Mouse (Mus musculus): Measurements from ENCODE around the gene Cd164.

The Cd164 gene

GRCm38 (mm10) chr10:41490518-41490873, 28.7 kb upstream of the Cd164 start:
- in situ Hi-C loops (cut with MboI, MseI), result loop anchor here (25.0 kb wide), 1 partner anchor 772 kb away; no protein-coding TSS in a partner anchor

GRCm38 (mm10) chr10:41491111-41491510, 28.1 kb upstream of the Cd164 start:
- in situ Hi-C loops (cut with MboI, MseI), result loop anchor here (25.0 kb wide), 1 partner anchor 771 kb away; no protein-coding TSS in a partner anchor

GRCm38 (mm10) chr10:41500941-41501340, 18.3 kb upstream of the Cd164 start:
- in situ Hi-C loops (cut with MboI, MseI), result no loop called here

GRCm38 (mm10) chr10:41504996-41505395, 14.2 kb upstream of the Cd164 start:
- in situ Hi-C loops (cut with MboI, MseI), result loop anchor here (5.0 kb wide), 1 partner anchor 73 kb away; no protein-coding TSS in a partner anchor

- in situ Hi-C loops (cut with MboI, MseI), result loop anchor here (5.0 kb wide), 1 partner anchor 73 kb away; no protein-coding TSS in a partner anchor
These were observed 13.8 kb upstream of the Cd164 start for GRCm38 (mm10) chr10:41505446-41505845.

- in situ Hi-C loops (cut with MboI, MseI), result loop anchor here (5.0 kb wide), 1 partner anchor 77 kb away; no protein-coding TSS in a partner anchor
These were observed 10.1 kb upstream of the Cd164 start for GRCm38 (mm10) chr10:41509160-41509559.

GRCm38 (mm10) chr10:41514301-41514700, 4.9 kb upstream of the Cd164 start:
- in situ Hi-C loops (cut with MboI, MseI), result loop anchor here (10.0 kb wide), 2 partner anchors 160 to 280 kb away; no protein-coding TSS in a partner anchor

- in situ Hi-C loops (cut with MboI, MseI), result loop anchor here (5.0 to 10.0 kb wide), 3 partner anchors 160 to 280 kb away; no protein-coding TSS in a partner anchor
These were observed 4.3 kb upstream of the Cd164 start for GRCm38 (mm10) chr10:41514921-41515320.

GRCm38 (mm10) chr10:41518508-41518980, 670 bp upstream of the Cd164 start:
- in situ Hi-C loops (cut with MboI, MseI), result loop anchor here (5.0 to 10.0 kb wide), 3 partner anchors 156 to 276 kb away; no protein-coding TSS in a partner anchor

- in situ Hi-C loops (cut with MboI, MseI), result loop anchor here (5.0 to 10.0 kb wide), 3 partner anchors 155 to 275 kb away; no protein-coding TSS in a partner anchor
These were observed 611 bp downstream of the Cd164 start for GRCm38 (mm10) chr10:41519640-41520409.

- in situ Hi-C loops (cut with MboI, MseI), result no loop called here
These were observed 1.1 kb downstream of the Cd164 start for GRCm38 (mm10) chr10:41520410-41520673.

GRCm38 (mm10) chr10:41523386-41523785, 4.2 kb downstream of the Cd164 start:
- in situ Hi-C loops (cut with MboI, MseI), result no loop called here

- in situ Hi-C loops (cut with MboI, MseI), result no loop called here
These were observed 6.5 kb downstream of the Cd164 start for GRCm38 (mm10) chr10:41525696-41526095.

GRCm38 (mm10) chr10:41529972-41530371, 10.8 kb downstream of the Cd164 start:
- in situ Hi-C loops (cut with MboI, MseI), result no loop called here

- in situ Hi-C loops (cut with MboI, MseI), result no loop called here
These were observed 16.8 kb downstream of the Cd164 start for GRCm38 (mm10) chr10:41535991-41536390.

- in situ Hi-C loops (cut with MboI, MseI), result no loop called here
These were observed 17.5 kb downstream of the Cd164 start for GRCm38 (mm10) chr10:41536714-41537113.

GRCm38 (mm10) chr10:41537226-41537982, 18.2 kb downstream of the Cd164 start:
- in situ Hi-C loops (cut with MboI, MseI), result no loop called here

- in situ Hi-C loops (cut with MboI, MseI), result no loop called here
These were observed 18.7 kb downstream of the Cd164 start for GRCm38 (mm10) chr10:41537983-41538330.

- in situ Hi-C loops (cut with MboI, MseI), result no loop called here
These were observed 19.8 kb downstream of the Cd164 start for GRCm38 (mm10) chr10:41538986-41539385.

- in situ Hi-C loops (cut with MboI, MseI), result no loop called here
These were observed 22.8 kb downstream of the Cd164 start for GRCm38 (mm10) chr10:41542057-41542456.

- in situ Hi-C loops (cut with MboI, MseI), result no loop called here
These were observed 24.2 kb downstream of the Cd164 start for GRCm38 (mm10) chr10:41543439-41543838.

- in situ Hi-C loops (cut with MboI, MseI), result no loop called here
These were observed 24.6 kb downstream of the Cd164 start for GRCm38 (mm10) chr10:41543844-41544243.

All from T-helper 2 cell (primary cell).